Mouse (Mus musculus): ENCODE data around the gene Glb1l. TPM values are rescaled to one million over a fixed set of nuclear protein-coding genes. Genes with fewer than 3 reads are reported as not detected.

Gene Glb1l
- polyA plus RNA-seq, 2 experiments = 17.7 to 41.4 TPM

DNA sequence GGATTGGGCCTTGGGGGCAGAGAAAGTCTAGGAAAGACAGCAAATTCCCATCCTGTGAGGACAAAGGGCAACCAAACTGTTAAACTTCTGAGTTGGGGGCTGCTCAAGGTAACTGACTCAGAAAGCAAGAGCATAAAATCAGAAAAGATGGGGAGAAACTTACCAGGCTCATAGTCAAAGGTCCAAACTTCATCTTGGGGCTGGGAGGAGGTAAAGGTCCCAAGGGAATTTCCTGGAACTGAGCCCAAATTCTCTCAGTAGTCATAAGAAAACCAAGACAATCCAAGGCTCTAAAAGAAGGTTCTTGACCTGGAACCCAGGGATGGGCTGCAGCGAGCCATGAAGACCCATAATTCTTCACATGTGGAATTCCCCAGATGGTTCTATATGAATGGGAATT, 9.4 kb downstream of the Glb1l start:
- ATAC-seq (ENCODE audit: low FRiP score, low read depth) = no peak
- TF ChIP-seq POLR2A (IDR thresholded peaks at IDR 0.05; ENCODE audit: borderline replicate concordance, extremely low read depth, insufficient read depth, insufficient read length) = no peak
- Histone ChIP-seq H3K9ac (ENCODE audit: low read depth, low read length, severe bottlenecking) (no peak overlapping the region), H3K4me2 (replicated peaks; ENCODE audit: low read depth, low read length, severe bottlenecking) (no peak overlapping the region), H3K27me3 (ENCODE audit: control insufficient read depth, insufficient read depth, low read length) (no peaks in the 10 kb centered on the region), H3K4me1 (ENCODE audit: control insufficient read depth, insufficient read depth, low read length) (no peaks in the 10 kb centered on the region), H3K27ac (replicated peaks; ENCODE audit: low read depth, low read length) (no peak overlapping the region), H3K36me3 (ENCODE audit: control insufficient read depth, insufficient read depth, low read length) (peaks cover 41% of the 10 kb centered on the region), H3K9me3 (ENCODE audit: control insufficient read depth, low read length) (no peaks in the 10 kb centered on the region), H3K4me3 (replicated peaks; ENCODE audit: low read length) (no peak overlapping the region)
- no peak for DNase-seq (ENCODE audit: low spot score)
- 76% methylated on average over 1 of the region's 1 CpGs for WGBS

DNA sequence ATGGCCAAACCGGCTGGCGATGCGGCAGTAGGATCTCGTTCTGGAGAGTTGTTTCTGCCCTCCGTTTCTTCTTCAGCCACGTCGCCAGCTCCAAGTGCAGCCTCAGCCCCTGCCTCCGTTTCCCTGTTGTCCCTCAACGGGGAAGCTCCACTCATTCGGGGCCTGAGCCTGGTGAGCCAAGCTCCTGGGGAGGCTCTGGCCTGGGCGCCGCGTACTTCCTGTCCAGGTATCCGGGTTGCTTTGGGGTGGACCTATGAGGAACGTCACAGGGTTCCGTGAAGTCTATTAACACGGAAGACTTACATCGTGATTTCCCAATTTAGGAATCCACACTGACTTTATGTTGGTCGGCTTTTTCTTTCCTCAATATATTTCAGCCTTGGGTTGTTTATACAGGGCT, 18.2 kb downstream of the Glb1l start:
- H3K4me3 ChIP-seq (replicated peaks; ENCODE audit: low read length) = peak overlapping the region; percentile 87
- H3K9ac ChIP-seq (ENCODE audit: low read depth, low read length, severe bottlenecking) = peak overlapping the region; percentile 75
- DNase-seq (ENCODE audit: low spot score) = peak; percentile 9
- H3K4me2 ChIP-seq (replicated peaks; ENCODE audit: low read depth, low read length, severe bottlenecking) = peak overlapping the region; percentile 90
- TF ChIP-seq POLR2A (IDR thresholded peaks at IDR 0.05; ENCODE audit: borderline replicate concordance, extremely low read depth, insufficient read depth, insufficient read length) = no peak
- H3K9me3 ChIP-seq (ENCODE audit: control insufficient read depth, low read length) = no peaks in the 10 kb centered on the region
- peak; percentile 27; the same call in 1 of the 2 replicates for ATAC-seq (ENCODE audit: low FRiP score, low read depth)
- no peaks in the 10 kb centered on the region for H3K27me3 ChIP-seq (ENCODE audit: control insufficient read depth, insufficient read depth, low read length)
- WGBS = under 1% methylated on average over 19 of the region's 19 CpGs
- H3K36me3 ChIP-seq (ENCODE audit: control insufficient read depth, insufficient read depth, low read length) = peaks cover 29% of the 10 kb centered on the region
- peak overlapping the region; percentile 90 for H3K27ac ChIP-seq (replicated peaks; ENCODE audit: low read depth, low read length)
- H3K4me1 ChIP-seq (ENCODE audit: control insufficient read depth, insufficient read depth, low read length) = peaks cover 19% of the 10 kb centered on the region

DNA sequence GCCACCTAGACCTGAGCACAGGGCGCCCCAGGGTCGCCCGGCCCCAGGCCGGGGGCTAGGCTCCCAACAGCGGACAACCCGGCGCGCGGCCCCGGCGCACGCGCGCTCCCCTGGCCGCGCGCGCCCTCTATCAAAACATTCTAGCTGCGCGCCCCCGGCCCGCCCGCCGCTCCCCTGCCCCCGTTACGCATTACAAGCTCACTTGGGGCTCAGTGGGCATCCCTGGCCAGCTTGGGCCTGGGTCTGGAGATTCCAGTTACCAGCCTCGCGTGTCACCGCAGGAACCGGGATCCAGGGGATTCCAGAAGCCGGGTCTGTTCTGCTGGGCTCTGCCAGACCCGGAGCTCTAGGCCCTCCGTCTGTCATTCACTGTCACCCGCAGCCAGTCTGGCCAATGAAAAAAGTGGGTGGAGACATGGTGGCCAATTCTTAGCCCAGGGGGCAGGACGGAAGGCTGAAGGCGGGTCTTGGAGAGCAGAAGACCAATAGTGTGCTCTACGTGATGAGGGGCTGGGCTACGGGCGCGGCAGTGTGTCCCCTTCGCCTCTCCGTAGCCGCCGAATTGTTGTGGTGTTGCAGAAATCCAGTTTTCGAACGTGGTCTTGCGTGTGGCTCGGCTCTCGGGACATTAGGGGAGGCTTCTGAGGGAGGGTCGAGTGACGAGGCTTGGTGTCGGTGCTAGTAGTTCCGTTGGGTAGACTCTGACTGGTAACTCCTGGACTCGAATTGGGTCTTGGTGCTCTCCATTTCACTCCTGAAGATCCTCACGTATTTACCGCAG, 18.8 kb downstream of the Glb1l start, which contains the start of the genes Ankzf1 and Atg9a:
Ankzf1 (plus strand) TSS at position 530 of the 781 bp plus-strand sequence.
Atg9a (minus strand) TSS at position 575 of the 781 bp plus-strand sequence.
- Histone ChIP-seq H3K4me2 (replicated peaks; ENCODE audit: low read depth, low read length, severe bottlenecking) (peak within 1 kb of the TSS; percentile 90), H3K9ac (ENCODE audit: low read depth, low read length, severe bottlenecking) (peak within 1 kb of the TSS; percentile 80), H3K4me1 (ENCODE audit: control insufficient read depth, insufficient read depth, low read length) (peaks cover 19% of the 10 kb centered on the region), H3K4me3 (replicated peaks; ENCODE audit: low read length) (peak within 1 kb of the TSS; percentile 87), H3K9me3 (ENCODE audit: control insufficient read depth, low read length) (no peaks in the 10 kb centered on the region), H3K27me3 (ENCODE audit: control insufficient read depth, insufficient read depth, low read length) (no peaks in the 10 kb centered on the region), H3K27ac (replicated peaks; ENCODE audit: low read depth, low read length) (peak within 1 kb of the TSS; percentile 90), H3K36me3 (ENCODE audit: control insufficient read depth, insufficient read depth, low read length) (peaks cover 29% of the 10 kb centered on the region)
- DNase-seq (ENCODE audit: low spot score) (peak; percentile 97), ATAC-seq (ENCODE audit: low FRiP score, low read depth) (peak; percentile 99)
- peak; percentile 51; the same call in 1 of the 2 replicates for TF ChIP-seq POLR2A (IDR thresholded peaks at IDR 0.05; ENCODE audit: borderline replicate concordance, extremely low read depth, insufficient read depth, insufficient read length)
- WGBS = under 1% methylated on average over 50 of the region's 56 CpGs

DNA sequence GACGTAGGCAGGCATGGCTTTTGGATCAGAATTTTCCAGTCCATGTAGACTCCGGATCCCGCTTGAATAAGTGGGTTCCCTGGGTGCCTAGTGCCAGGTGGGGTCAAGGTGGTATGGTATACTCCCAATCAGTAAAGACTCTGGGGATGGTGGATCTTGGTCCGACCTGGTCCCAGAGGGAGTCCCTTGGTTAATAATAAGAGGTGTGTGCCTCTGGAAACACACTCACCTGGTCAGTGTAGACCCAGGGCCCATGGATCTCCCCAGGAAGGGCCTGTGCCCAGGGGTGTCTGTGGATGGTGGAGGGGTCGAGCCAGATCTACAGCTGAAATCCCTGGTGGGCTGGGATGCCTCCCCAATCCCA, 19.4 kb downstream of the Glb1l start:
- Histone ChIP-seq H3K4me2 (replicated peaks; ENCODE audit: low read depth, low read length, severe bottlenecking) (peak overlapping the region; percentile 90), H3K27me3 (ENCODE audit: control insufficient read depth, insufficient read depth, low read length) (no peaks in the 10 kb centered on the region), H3K27ac (replicated peaks; ENCODE audit: low read depth, low read length) (0 out of 2 replicates have a peak overlapping the region, but pooled peaks have one; percentile 90), H3K4me1 (ENCODE audit: control insufficient read depth, insufficient read depth, low read length) (peaks cover 19% of the 10 kb centered on the region), H3K9ac (ENCODE audit: low read depth, low read length, severe bottlenecking) (peak overlapping the region; percentile 80), H3K4me3 (replicated peaks; ENCODE audit: low read length) (peak overlapping the region; percentile 87), H3K9me3 (ENCODE audit: control insufficient read depth, low read length) (no peaks in the 10 kb centered on the region), H3K36me3 (ENCODE audit: control insufficient read depth, insufficient read depth, low read length) (peaks cover 29% of the 10 kb centered on the region)
- WGBS = 50% methylated on average over 5 of the region's 5 CpGs
- ATAC-seq (ENCODE audit: low FRiP score, low read depth) = no peak
- DNase-seq (ENCODE audit: low spot score) = no peak
- no peak for TF ChIP-seq POLR2A (IDR thresholded peaks at IDR 0.05; ENCODE audit: borderline replicate concordance, extremely low read depth, insufficient read depth, insufficient read length)

DNA sequence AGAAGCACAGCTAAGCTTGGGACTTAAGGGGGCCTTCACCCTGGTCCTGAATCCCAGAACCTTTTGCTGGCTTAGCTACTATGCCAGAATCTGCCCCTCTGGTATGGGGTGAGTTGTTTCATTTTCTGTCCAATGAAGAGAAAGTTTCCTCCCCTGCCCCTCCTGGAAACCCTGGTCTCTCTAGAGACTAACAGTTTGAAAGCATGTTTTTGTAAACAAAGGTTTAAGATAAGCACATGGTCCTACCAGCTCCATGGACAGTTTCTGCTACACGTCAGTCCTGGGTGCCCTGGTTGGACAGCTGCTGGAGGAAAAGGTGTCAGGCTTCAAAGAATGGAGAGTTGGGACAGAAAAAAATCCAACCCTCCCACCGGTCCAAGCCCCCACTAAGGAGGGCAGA, 20.0 kb downstream of the Glb1l start:
- no peak overlapping the region for H3K27ac ChIP-seq (replicated peaks; ENCODE audit: low read depth, low read length)
- no peak for ATAC-seq (ENCODE audit: low FRiP score, low read depth)

More for the DNA sequence above, 20.0 kb downstream of the Glb1l start:
- no peak for TF ChIP-seq POLR2A (IDR thresholded peaks at IDR 0.05; ENCODE audit: borderline replicate concordance, extremely low read depth, insufficient read depth, insufficient read length)
- H3K4me1 ChIP-seq (ENCODE audit: control insufficient read depth, insufficient read depth, low read length) = peaks cover 19% of the 10 kb centered on the region
- H3K4me2 ChIP-seq (replicated peaks; ENCODE audit: low read depth, low read length, severe bottlenecking) = peak overlapping the region; percentile 90
- no peak for DNase-seq (ENCODE audit: low spot score)
- H3K36me3 ChIP-seq (ENCODE audit: control insufficient read depth, insufficient read depth, low read length) = peaks cover 29% of the 10 kb centered on the region
- H3K4me3 ChIP-seq (replicated peaks; ENCODE audit: low read length) = peak overlapping the region; percentile 87
- H3K9me3 ChIP-seq (ENCODE audit: control insufficient read depth, low read length) = no peaks in the 10 kb centered on the region
- WGBS = 55% methylated on average over 2 of the region's 2 CpGs
- no peaks in the 10 kb centered on the region for H3K27me3 ChIP-seq (ENCODE audit: control insufficient read depth, insufficient read depth, low read length)
- no peak overlapping the region for H3K9ac ChIP-seq (ENCODE audit: low read depth, low read length, severe bottlenecking)
